ENCODE assay signal across 9 mouse cellular contexts in genomic region chr4:140959715-140960479, GRCm38 (mm10). TPM values are rescaled to one million over a fixed set of nuclear protein-coding genes. Genes with fewer than 3 reads are reported as not detected.
DNase-seq lines count a peak whose midpoint lies in the region; ATAC-seq and TF ChIP-seq lines count a peak whose summit lies in the region.
"Had no signal": no experiment of that assay in that cellular context is flagged by ENCODE, and none has a peak within 500 bp of the region (broad histone marks: within the 10 kb centered on the region; RNA-seq: fewer than 3 reads in every experiment).

No protein-coding gene starts in this region.

- H3K4me2 ChIP-seq in heart, embryonic 13.5 days = peak overlapping the region; percentile 97; the same call in 1 of the 2 replicates
- no peak overlapping the region for H3K4me2 ChIP-seq in midbrain, postnatal 0 days (ENCODE audit: low read depth, low read length, poor library complexity, severe bottlenecking)
- H3K4me2 ChIP-seq in midbrain, embryonic 14.5 days (ENCODE audit: low read length) = no peak overlapping the region; the same call in 1 of the 2 replicates

- no peak for TF ChIP-seq POLR2A in olfactory bulb, adult 2 months (IDR thresholded peaks at IDR 0.05; ENCODE audit: insufficient read depth, low read depth, low read length)

- H3K27ac ChIP-seq in heart, embryonic 13.5 days (replicated peaks) = peak overlapping the region; percentile 61; the same call in 1 of the 2 replicates
- H3K27ac ChIP-seq in midbrain, postnatal 0 days (ENCODE audit: low read depth, low read length) = no peak overlapping the region
- H3K27ac ChIP-seq in midbrain, embryonic 14.5 days (replicated peaks; ENCODE audit: low read depth, low read length) = no peak overlapping the region
- H3K27ac ChIP-seq in olfactory bulb, adult 2 months (ENCODE audit: insufficient read depth, low read depth, low read length) = 0 out of 2 replicates have a peak overlapping the region, but pooled peaks have one; percentile 3

- no peak for DNase-seq in heart, postnatal 10 days
- DNase-seq in midbrain, postnatal 0 days (ENCODE audit: low spot score) = no peak
- no peak for DNase-seq in midbrain, embryonic 14.5 days
- no peak for DNase-seq in B cell, adult 2 months
- DNase-seq in lung, postnatal 14 days = no peak

- peaks cover 55% of the 10 kb centered on the region for H3K4me1 ChIP-seq in heart, embryonic 13.5 days
- peaks cover 14% of the 10 kb centered on the region; the same call in 1 of the 2 replicates for H3K4me1 ChIP-seq in midbrain, postnatal 0 days (ENCODE audit: insufficient read depth, low read length)
- H3K4me1 ChIP-seq in midbrain, embryonic 14.5 days (ENCODE audit: control insufficient read depth, insufficient read depth, low read length) = peaks cover 21% of the 10 kb centered on the region
- H3K4me1 ChIP-seq in olfactory bulb, adult 2 months (ENCODE audit: control insufficient read depth, insufficient read depth, low read length) = peaks cover 45% of the 10 kb centered on the region

- H3K9me3 ChIP-seq in heart, embryonic 13.5 days = no peaks in the 10 kb centered on the region
- H3K9me3 ChIP-seq in midbrain, postnatal 0 days (ENCODE audit: low read length) = no peaks in the 10 kb centered on the region
- no peaks in the 10 kb centered on the region for H3K9me3 ChIP-seq in midbrain, embryonic 14.5 days (ENCODE audit: control insufficient read depth, low read length)

- 0 out of 2 replicates have a peak, but pooled peaks have one; percentile 5 for TF ChIP-seq CTCF in midbrain, postnatal 0 days (IDR thresholded peaks at IDR 0.05)
- no peak for TF ChIP-seq CTCF in olfactory bulb, adult 2 months (IDR thresholded peaks at IDR 0.05; ENCODE audit: insufficient read depth, low read depth, low read length)

- H3K4me3 ChIP-seq in heart, embryonic 13.5 days = no peak overlapping the region
- H3K4me3 ChIP-seq in midbrain, postnatal 0 days (ENCODE audit: low read depth, low read length) = no peak overlapping the region
- no peak overlapping the region for H3K4me3 ChIP-seq in midbrain, embryonic 14.5 days (replicated peaks; ENCODE audit: low read depth, low read length)
- no peak overlapping the region for H3K4me3 ChIP-seq in olfactory bulb, adult 2 months (ENCODE audit: insufficient read depth, low read depth, low read length)

- peaks cover 13% of the 10 kb centered on the region; the same call in 1 of the 2 replicates for H3K27me3 ChIP-seq in heart, embryonic 13.5 days (replicated peaks)
- H3K27me3 ChIP-seq in midbrain, postnatal 0 days (ENCODE audit: insufficient read depth, low read length) = no peaks in the 10 kb centered on the region
- H3K27me3 ChIP-seq in midbrain, embryonic 14.5 days (ENCODE audit: control insufficient read depth, insufficient read depth, low read length) = no peaks in the 10 kb centered on the region

- ATAC-seq in heart, embryonic 13.5 days (ENCODE audit: extremely low read depth, insufficient number of reproducible peaks, low FRiP score, low TSS enrichment) = no peak
- ATAC-seq in midbrain, postnatal 0 days (ENCODE audit: low FRiP score) = no peak
- no peak for ATAC-seq in midbrain, embryonic 14.5 days (ENCODE audit: low FRiP score, low TSS enrichment)
- ATAC-seq in granulocyte monocyte progenitor cell, adult 5-6 weeks (replicated peaks; ENCODE audit: poor library complexity, severe bottlenecking) = 0 out of 2 replicates have a peak, but pooled peaks have one; percentile 5

- intact Hi-C loops in heart, postnatal 10 days (cut with DNase I) = loop anchor here (2.0 to 10.0 kb wide), 3 partner anchors 57 to 405 kb away; no protein-coding TSS in a partner anchor

- peaks cover 6% of the 10 kb centered on the region; the same call in 1 of the 2 replicates for H3K36me3 ChIP-seq in heart, embryonic 13.5 days
- H3K36me3 ChIP-seq in midbrain, postnatal 0 days (ENCODE audit: insufficient read depth, low read length) = no peaks in the 10 kb centered on the region
- no peaks in the 10 kb centered on the region for H3K36me3 ChIP-seq in midbrain, embryonic 14.5 days (ENCODE audit: control insufficient read depth, insufficient read depth, low read length)

- H3K9ac ChIP-seq in heart, embryonic 13.5 days = peak overlapping the region; percentile 72; the same call in 1 of the 2 replicates
- no peak overlapping the region for H3K9ac ChIP-seq in midbrain, postnatal 0 days (replicated peaks; ENCODE audit: low read length, poor library complexity, severe bottlenecking)
- no peak overlapping the region for H3K9ac ChIP-seq in midbrain, embryonic 14.5 days (replicated peaks; ENCODE audit: low read length)

- 80% methylated on average over 10 of the region's 10 CpGs for WGBS in heart, embryonic 13.5 days
- WGBS in midbrain, postnatal 0 days = 82% methylated on average over 10 of the region's 10 CpGs
- 83% methylated on average over 10 of the region's 10 CpGs for WGBS in midbrain, embryonic 14.5 days
- WGBS in olfactory bulb, adult 2 months = 86% methylated on average over 10 of the region's 10 CpGs

RNA-seq across cellular contexts. Expression of gene Sdhb, which starts 1.1 kb away (rescaled TPM):
- 807 and 886 TPM in 2 replicates for polyA plus RNA-seq in heart, embryonic 13.5 days (2015; fragmentation: Nextera tagmentation; extraction: Ambion mirVana)
- 100 to 1,000 TPM; 725 to 746 TPM for total RNA-seq in heart, postnatal 10 days (2021)
- 194 and 243 TPM in 2 replicates for total RNA-seq in midbrain, postnatal 0 days (2014; rRNA removed)
- polyA plus RNA-seq in midbrain, postnatal 0 days (2015; fragmentation: Nextera tagmentation; extraction: Ambion mirVana) = 529 and 575 TPM in 2 replicates
- 456 and 524 TPM in 2 replicates for polyA plus RNA-seq in midbrain, embryonic 14.5 days (2014; fragmentation: Nextera tagmentation; extraction: Ambion mirVana)
- 143 and 167 TPM in 2 replicates for total RNA-seq in granulocyte monocyte progenitor cell, adult 5-6 weeks (2014; fragmentation: Nextera tagmentation)
- 116 and 142 TPM in 2 replicates for total RNA-seq in granulocyte monocyte progenitor cell, adult 5-6 weeks (2017)
- not detected in 2 replicates for polyA plus RNA-seq in olfactory bulb, adult 2 months (2012; ENCODE audit: insufficient read depth, insufficient read length, low replicate concordance, missing spikeins)

RNA-seq across cellular contexts. Expression of gene Atp13a2, which starts 26.8 kb away (rescaled TPM):
- polyA plus RNA-seq in heart, embryonic 13.5 days (2015; fragmentation: Nextera tagmentation; extraction: Ambion mirVana) = 28.7 and 29.4 TPM in 2 replicates
- total RNA-seq in heart, postnatal 10 days (2021) = 10 to 100 TPM; 20.0 to 24.7 TPM
- 379 and 419 TPM in 2 replicates for total RNA-seq in midbrain, postnatal 0 days (2014; rRNA removed)
- 182 and 201 TPM in 2 replicates for polyA plus RNA-seq in midbrain, postnatal 0 days (2015; fragmentation: Nextera tagmentation; extraction: Ambion mirVana)
- polyA plus RNA-seq in midbrain, embryonic 14.5 days (2014; fragmentation: Nextera tagmentation; extraction: Ambion mirVana) = 162 and 173 TPM in 2 replicates
- 30.0 and 30.5 TPM in 2 replicates for total RNA-seq in granulocyte monocyte progenitor cell, adult 5-6 weeks (2014; fragmentation: Nextera tagmentation)
- 14.5 and 23.6 TPM in 2 replicates for total RNA-seq in granulocyte monocyte progenitor cell, adult 5-6 weeks (2017)
- polyA plus RNA-seq in olfactory bulb, adult 2 months (2012; ENCODE audit: insufficient read depth, insufficient read length, low replicate concordance, missing spikeins) = not detected in 2 replicates

RNA-seq across cellular contexts. Expression of gene Mfap2, which starts 50.3 kb away (rescaled TPM):
- polyA plus RNA-seq in heart, embryonic 13.5 days (2015; fragmentation: Nextera tagmentation; extraction: Ambion mirVana) = 273 and 299 TPM in 2 replicates
- total RNA-seq in heart, postnatal 10 days (2021) = 10 to 100 TPM; 47.6 to 53.7 TPM
- 19.5 and 32.4 TPM in 2 replicates for total RNA-seq in midbrain, postnatal 0 days (2014; rRNA removed)
- 103 and 104 TPM in 2 replicates for polyA plus RNA-seq in midbrain, postnatal 0 days (2015; fragmentation: Nextera tagmentation; extraction: Ambion mirVana)
- 142 and 169 TPM in 2 replicates for polyA plus RNA-seq in midbrain, embryonic 14.5 days (2014; fragmentation: Nextera tagmentation; extraction: Ambion mirVana)
- total RNA-seq in granulocyte monocyte progenitor cell, adult 5-6 weeks (2014; fragmentation: Nextera tagmentation) = not detected in 2 replicates
- total RNA-seq in granulocyte monocyte progenitor cell, adult 5-6 weeks (2017) = not detected in 2 replicates
- polyA plus RNA-seq in olfactory bulb, adult 2 months (2012; ENCODE audit: insufficient read depth, insufficient read length, low replicate concordance, missing spikeins) = not detected in 2 replicates
- total RNA-seq: megakaryocyte, adult 5-6 weeks had no signal

RNA-seq across cellular contexts. Expression of gene Padi2, which starts 53.8 kb away (rescaled TPM):
- 2.1 and 2.9 TPM in 2 replicates for polyA plus RNA-seq in heart, embryonic 13.5 days (2015; fragmentation: Nextera tagmentation; extraction: Ambion mirVana)
- total RNA-seq in heart, postnatal 10 days (2021) = 1 to 10 TPM in 1 of 2 experiments, under 1 TPM in 1; 0.65 to 1.1 TPM
- 3.1 and 7.1 TPM in 2 replicates for total RNA-seq in midbrain, postnatal 0 days (2014; rRNA removed)
- polyA plus RNA-seq in midbrain, postnatal 0 days (2015; fragmentation: Nextera tagmentation; extraction: Ambion mirVana) = 2.7 and 3.3 TPM in 2 replicates
- polyA plus RNA-seq in midbrain, embryonic 14.5 days (2014; fragmentation: Nextera tagmentation; extraction: Ambion mirVana) = 1.1 and 1.7 TPM in 2 replicates
- total RNA-seq in granulocyte monocyte progenitor cell, adult 5-6 weeks (2014; fragmentation: Nextera tagmentation) = 13.1 TPM in 2 replicates
- total RNA-seq in granulocyte monocyte progenitor cell, adult 5-6 weeks (2017) = 4.0 and 6.6 TPM in 2 replicates
- not detected in 2 replicates for polyA plus RNA-seq in olfactory bulb, adult 2 months (2012; ENCODE audit: insufficient read depth, insufficient read length, low replicate concordance, missing spikeins)

Comparison
In these comparisons a context has a peak if more than half of its experiments do, and no peak if none do; other contexts are left out.
1. H3K27ac ChIP-seq: peak in heart, embryonic 13.5 days (single experiment) and olfactory bulb, adult 2 months (single experiment); none in midbrain, postnatal 0 days (single experiment) and midbrain, embryonic 14.5 days (single experiment).
2. RNA of gene Atp13a2, which starts 26.8 kb away (polyA plus RNA-seq): 182 to 201 TPM in midbrain, postnatal 0 days, 162 to 173 TPM in midbrain, embryonic 14.5 days and 28.7 to 29.4 TPM in heart, embryonic 13.5 days; not detected in olfactory bulb, adult 2 months; every median in the first group is over 10 times any median in the second.
3. RNA of gene Mfap2, which starts 50.3 kb away (polyA plus RNA-seq): 273 to 299 TPM in heart, embryonic 13.5 days, 142 to 169 TPM in midbrain, embryonic 14.5 days and 103 to 104 TPM in midbrain, postnatal 0 days; not detected in olfactory bulb, adult 2 months; every median in the first group is over 100 times any median in the second.